Mouse (Mus musculus): ENCODE results near the gene Sh2d3c.

The Sh2d3c gene

GRCm38 (mm10) chr2:32720681-32721229 is at the start of gene Sh2d3c:
Gene Sh2d3c (plus strand): TSS chr2:32721055.
- no peak for DNase-seq

GRCm38 (mm10) chr2:32671147-32671546 is 49.7 kb upstream of the Sh2d3c start:
- no peak for DNase-seq

- no peak for DNase-seq
These were observed 48.8 kb upstream of the Sh2d3c start for GRCm38 (mm10) chr2:32671907-32672595.

GRCm38 (mm10) chr2:32673176-32673917 is 47.5 kb upstream of the Sh2d3c start:
- DNase-seq = no peak

- DNase-seq = no peak
These were observed 44.0 kb upstream of the Sh2d3c start for GRCm38 (mm10) chr2:32676821-32677220.

- DNase-seq = no peak
These were observed 43.2 kb upstream of the Sh2d3c start for GRCm38 (mm10) chr2:32677683-32678082.

- no peak for DNase-seq
These were observed 40.8 kb upstream of the Sh2d3c start for GRCm38 (mm10) chr2:32680051-32680451.

- no peak for DNase-seq
These were observed 39.7 kb upstream of the Sh2d3c start for GRCm38 (mm10) chr2:32680961-32681650.

GRCm38 (mm10) chr2:32681754-32682153 is 39.1 kb upstream of the Sh2d3c start:
- DNase-seq = no peak

GRCm38 (mm10) chr2:32682721-32683417 is 38.0 kb upstream of the Sh2d3c start:
- no peak for DNase-seq

- DNase-seq = no peak
These were observed 37.2 kb upstream of the Sh2d3c start for GRCm38 (mm10) chr2:32683701-32684100.

- DNase-seq = no peak
These were observed 36.0 kb upstream of the Sh2d3c start for GRCm38 (mm10) chr2:32684681-32685428.

- DNase-seq = no peak
These were observed 35.0 kb upstream of the Sh2d3c start for GRCm38 (mm10) chr2:32685807-32686206.

GRCm38 (mm10) chr2:32686640-32687039 is 34.2 kb upstream of the Sh2d3c start:
- no peak for DNase-seq

- no peak for DNase-seq
These were observed 33.3 kb upstream of the Sh2d3c start for GRCm38 (mm10) chr2:32687562-32687961.

GRCm38 (mm10) chr2:32689420-32689819 is 31.4 kb upstream of the Sh2d3c start:
- peak; percentile 87 for DNase-seq

- no peak for DNase-seq
These were observed 29.8 kb upstream of the Sh2d3c start for GRCm38 (mm10) chr2:32691041-32691440.

GRCm38 (mm10) chr2:32692496-32692895 is 28.4 kb upstream of the Sh2d3c start:
- DNase-seq = peak; percentile 59

- DNase-seq = peak; percentile 61
These were observed 27.6 kb upstream of the Sh2d3c start for GRCm38 (mm10) chr2:32693282-32693681.

GRCm38 (mm10) chr2:32693823-32694411 is 26.9 kb upstream of the Sh2d3c start:
- peak; percentile 97 for DNase-seq

- DNase-seq = no peak
These were observed 26.2 kb upstream of the Sh2d3c start for GRCm38 (mm10) chr2:32694691-32695090.

- no peak for DNase-seq
These were observed 21.2 kb upstream of the Sh2d3c start for GRCm38 (mm10) chr2:32699680-32700079.

All from cerebellum, adult 9-11 months (tissue).